Mouse (Mus musculus) brown adipose tissue, adult 24 weeks (tissue): ENCODE measurements around the gene Peg3. TPM values are rescaled to one million over a fixed set of nuclear protein-coding genes. Genes with fewer than 3 reads are reported as not detected.

Experiments
- H3K27ac ChIP-seq: fragments of 200-500 bp; replicated peaks from 2 replicates; pipeline ENCODE4 v1.5.1; 2012; ENCODE audit warnings: low read depth, mild to moderate bottlenecking, low read length
- H3K4me1 ChIP-seq: fragments of 200-500 bp; 2 replicates; pipeline ENCODE4 v1.6.1; 2012; ENCODE audit warnings: low read length, mixed read lengths; ENCODE audit not compliant: control insufficient read depth, insufficient read depth, insufficient read length
- H3K4me3 ChIP-seq: fragments of 200-500 bp; 2 replicates; pipeline ENCODE4 v1.5.1; 2012; ENCODE audit warnings: low read depth, mild to moderate bottlenecking, low read length, moderate library complexity; ENCODE audit not compliant: insufficient read depth
- polyA plus RNA-seq: library from polyadenylated mRNA; stranded (reverse); fragments of >200 nt; gene quantifications from 2 replicates; pipeline ENCODE4 v1.2.4, GENCODE M21; 2012; ENCODE audit not compliant: missing spikeins, insufficient read depth, insufficient read length

Peg3 gene
- polyA plus RNA-seq, 1 experiment = 8.2 TPM

DNA sequence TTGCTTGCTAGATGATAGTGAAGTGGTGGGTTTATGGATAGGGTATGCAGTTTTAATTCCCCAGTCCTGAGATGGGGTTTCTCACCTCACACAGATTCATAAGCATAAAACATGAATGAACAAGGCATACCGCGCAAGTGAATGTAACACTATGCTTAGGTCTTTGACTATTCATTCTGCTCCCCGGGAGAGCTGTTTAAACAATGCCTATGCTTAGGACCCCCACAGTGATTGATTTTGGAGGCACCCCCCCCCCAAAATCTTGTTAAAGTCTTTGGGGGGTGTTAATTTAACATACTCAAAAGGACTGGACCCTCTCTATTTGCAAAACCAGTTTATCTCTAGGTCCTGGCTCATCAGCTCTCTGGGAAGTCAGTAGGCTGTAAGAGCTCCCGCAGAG lies 1.7 kb upstream of the Peg3 start:
- no peak overlapping the region for H3K27ac ChIP-seq
- H3K4me1 ChIP-seq = no peaks in the 10 kb centered on the region
- no peak overlapping the region for H3K4me3 ChIP-seq

DNA sequence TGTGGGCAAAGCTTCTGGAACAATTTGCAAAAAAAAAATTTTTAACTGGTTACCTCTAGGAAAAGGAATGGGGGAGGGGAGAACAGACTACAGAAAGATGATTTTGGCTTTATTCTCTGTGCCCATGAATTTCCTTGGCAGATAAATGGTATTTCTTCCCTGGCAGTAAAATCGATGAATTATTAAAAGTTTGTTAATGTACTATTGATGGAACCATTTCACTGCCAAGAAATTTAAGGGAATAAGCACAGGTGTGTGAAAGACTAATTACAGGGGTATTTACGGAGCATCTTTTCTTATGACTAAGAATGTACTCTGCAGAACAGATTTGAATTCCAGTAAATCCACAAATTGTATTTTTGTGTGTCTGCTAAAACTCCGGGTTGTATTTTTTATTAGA lies 1.1 kb upstream of the Peg3 start:
- no peak overlapping the region for H3K4me3 ChIP-seq
- H3K4me1 ChIP-seq = no peaks in the 10 kb centered on the region
- no peak overlapping the region for H3K27ac ChIP-seq

DNA sequence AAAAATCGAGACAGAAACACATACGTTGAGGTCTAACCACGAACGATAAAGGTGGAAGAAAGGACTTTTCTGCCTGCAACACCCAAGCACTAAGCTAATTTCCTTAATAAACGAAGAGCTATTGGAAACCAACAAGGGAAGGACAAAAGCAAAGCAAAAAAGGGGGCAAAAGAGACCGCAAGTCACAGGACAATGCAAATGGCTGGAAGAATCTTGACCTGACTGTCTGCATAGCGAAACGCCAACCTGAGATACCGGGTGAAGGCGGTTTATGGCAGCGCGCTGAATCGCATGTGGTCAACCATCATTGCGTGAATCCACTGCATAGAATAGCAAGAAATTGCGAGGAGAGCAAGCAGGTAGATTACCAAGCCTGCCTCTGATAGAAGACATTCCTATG lies 570 bp upstream of the Peg3 start:
- no peak overlapping the region for H3K27ac ChIP-seq
- no peak overlapping the region; the same call in 1 of the 2 replicates for H3K4me3 ChIP-seq

DNA sequence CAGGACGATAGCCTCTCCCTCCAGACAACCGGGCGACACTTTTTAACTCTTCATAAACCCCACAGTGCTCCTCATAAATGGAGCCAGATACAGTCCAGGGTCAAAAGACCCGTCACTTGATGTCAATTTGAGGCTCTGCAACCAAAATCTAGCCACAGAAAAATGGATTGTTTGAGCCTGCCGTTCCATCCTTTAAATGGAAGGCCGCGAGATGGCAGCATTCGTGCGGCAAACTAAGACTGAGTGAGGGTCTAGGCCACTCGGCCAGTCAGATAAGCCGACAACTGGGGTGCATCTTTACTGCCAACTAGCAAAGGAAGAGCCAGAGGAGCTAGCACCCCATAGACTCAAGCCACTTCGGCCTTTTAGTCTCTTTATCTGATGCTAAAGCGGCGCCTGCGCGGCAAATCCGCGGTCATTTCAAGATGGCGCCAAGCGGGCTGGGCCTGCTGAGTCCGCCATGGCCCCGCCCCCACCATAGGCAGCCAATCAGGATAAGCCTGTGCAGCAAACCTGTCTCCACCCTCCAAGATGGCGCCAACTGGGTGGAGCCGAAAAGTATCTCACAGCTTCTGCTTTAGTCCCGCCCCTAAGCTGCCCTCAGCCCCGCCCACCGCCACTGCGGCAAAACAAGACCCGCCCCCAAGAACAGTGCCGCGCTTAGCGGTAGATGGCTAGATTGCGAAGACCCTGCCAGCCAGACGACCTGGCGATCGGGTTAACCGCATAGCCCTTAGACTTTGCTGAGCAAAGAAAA lies 992 bp downstream of the Peg3 start:
- peak overlapping the region; percentile 65 for H3K4me3 ChIP-seq
- peak overlapping the region; percentile 84 for H3K27ac ChIP-seq
- no peaks in the 10 kb centered on the region for H3K4me1 ChIP-seq

More for the DNA sequence above, 570 bp upstream of the Peg3 start:
- no peaks in the 10 kb centered on the region for H3K4me1 ChIP-seq

DNA sequence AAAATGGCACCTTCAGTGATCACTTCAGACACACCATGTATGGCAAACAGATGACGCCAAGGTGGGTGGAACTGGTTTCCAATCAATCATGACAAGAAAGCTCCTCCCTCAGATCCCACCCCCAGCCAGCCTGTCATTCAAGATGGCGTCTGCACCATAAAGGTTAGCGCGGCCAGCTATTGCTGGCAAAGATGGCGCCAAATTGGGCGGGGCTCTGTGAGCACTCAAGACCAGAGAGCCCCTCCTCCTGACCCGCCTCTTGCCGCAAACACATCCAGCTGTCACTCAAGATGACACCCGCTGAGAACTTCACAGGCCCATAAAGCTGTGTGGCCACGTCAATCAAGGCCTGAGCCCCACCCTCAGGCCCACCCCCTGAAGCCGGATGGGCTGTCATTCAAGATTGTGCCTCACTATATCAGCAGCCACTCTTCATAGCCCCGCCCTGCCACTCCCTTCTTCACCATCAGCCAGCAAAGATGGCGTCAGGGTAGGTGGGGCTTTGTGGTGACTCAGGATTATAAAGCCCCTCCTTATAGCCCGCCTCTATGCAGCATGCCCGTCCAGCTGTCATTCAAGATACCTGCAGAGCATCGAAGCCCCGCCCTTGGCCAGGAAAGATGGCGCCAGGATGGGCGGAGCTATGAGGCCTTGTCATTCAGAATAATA lies 1.8 kb downstream of the Peg3 start:
- H3K4me1 ChIP-seq = no peaks in the 10 kb centered on the region
- peak overlapping the region; percentile 95 for H3K27ac ChIP-seq
- H3K4me3 ChIP-seq = peak overlapping the region; percentile 65

DNA sequence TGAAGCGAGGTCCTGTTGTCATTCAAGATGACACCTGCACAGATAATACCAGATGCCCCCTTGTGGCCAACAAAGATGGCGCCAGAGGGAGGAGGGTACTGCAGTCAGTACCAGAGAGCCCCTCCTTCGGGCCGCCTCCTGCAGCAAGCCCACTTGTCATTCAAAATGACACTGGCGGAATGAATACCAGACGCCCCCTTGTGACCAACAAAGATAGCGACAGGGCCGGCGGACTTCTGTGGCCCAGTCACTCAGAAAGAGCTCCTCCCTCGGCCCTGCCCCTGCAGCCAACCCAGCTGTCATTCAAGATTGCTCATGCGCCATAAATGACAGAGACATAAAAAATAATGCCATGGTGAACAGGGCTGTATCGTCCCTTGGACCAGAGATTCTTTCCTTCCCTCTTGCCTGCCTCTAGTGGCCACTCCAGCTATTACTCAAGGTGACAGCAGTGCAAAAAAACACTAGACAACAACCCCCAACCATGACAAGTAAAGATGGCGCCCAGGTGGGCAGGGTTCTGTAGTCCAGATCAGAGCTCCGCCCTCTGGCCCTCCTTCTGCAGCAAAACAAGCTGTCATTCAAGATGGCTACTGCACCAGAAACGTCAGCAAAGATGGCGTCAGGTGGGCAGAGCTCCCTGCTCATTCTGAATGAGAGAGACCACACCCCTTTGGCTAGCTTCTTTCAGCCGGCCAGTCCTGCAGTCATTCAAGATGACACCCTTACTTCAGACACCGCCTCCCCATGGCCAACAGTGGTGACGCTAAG lies 2.7 kb downstream of the Peg3 start:
- Histone ChIP-seq H3K27ac (peak overlapping the region; percentile 95), H3K4me3 (peak overlapping the region; percentile 52), H3K4me1 (no peaks in the 10 kb centered on the region)

DNA sequence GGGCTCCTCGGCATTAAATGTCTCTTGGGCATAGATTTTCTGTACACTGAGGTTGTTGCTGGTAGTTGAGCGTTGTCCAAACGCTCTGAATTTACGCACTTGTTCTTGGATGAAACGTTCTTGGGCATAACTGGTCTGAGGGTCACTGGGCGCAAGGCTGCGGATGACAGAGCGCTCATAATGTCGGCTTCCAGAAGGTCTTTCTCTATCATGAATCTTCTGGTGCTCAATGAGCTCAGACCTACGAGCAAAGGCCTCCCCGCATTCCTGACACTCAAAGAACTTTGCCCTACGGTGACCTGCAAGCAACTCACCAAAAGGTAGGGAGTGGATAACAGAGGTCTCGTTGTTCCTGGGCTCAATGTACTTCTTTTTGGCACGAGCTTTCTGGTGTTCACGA lies 20.8 kb downstream of the Peg3 start:
- no peak overlapping the region for H3K4me3 ChIP-seq
- no peak overlapping the region for H3K27ac ChIP-seq
- H3K4me1 ChIP-seq = no peaks in the 10 kb centered on the region

DNA sequence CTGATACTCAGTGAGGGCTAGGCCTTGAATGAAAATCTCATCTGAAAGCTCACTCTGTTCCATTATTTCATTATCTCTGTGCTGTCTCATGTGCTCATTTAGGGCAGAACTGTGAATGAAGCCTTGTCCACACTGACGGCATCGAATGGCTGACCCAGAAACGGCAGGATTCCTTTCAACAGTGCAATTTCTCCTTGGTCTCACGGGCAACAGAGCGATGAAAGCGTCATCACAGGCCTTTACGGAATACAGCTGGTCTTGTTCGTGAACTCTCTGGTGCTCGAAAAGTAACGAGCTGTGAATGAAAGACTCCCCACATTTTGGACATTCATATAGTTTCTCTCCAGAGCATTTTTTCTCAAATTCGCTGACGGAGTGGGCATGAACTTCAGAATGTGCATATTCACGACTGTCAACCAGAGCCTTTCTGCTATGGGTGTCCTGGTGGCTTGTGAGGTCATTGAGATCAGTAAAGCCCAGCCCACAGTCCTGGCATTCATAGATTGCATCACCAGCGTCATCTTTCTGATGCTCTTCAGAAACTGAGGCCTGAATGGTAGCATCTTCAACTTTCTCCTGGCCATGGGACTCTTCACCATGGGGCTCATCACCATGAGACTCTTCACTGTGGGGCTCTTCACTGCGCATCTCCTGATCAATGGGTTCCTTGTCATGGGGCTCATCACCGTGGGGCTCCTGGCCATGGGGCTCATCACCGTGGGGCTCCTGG lies 21.6 kb downstream of the Peg3 start:
- Histone ChIP-seq H3K4me3 (no peak overlapping the region), H3K4me1 (no peaks in the 10 kb centered on the region), H3K27ac (no peak overlapping the region)

DNA sequence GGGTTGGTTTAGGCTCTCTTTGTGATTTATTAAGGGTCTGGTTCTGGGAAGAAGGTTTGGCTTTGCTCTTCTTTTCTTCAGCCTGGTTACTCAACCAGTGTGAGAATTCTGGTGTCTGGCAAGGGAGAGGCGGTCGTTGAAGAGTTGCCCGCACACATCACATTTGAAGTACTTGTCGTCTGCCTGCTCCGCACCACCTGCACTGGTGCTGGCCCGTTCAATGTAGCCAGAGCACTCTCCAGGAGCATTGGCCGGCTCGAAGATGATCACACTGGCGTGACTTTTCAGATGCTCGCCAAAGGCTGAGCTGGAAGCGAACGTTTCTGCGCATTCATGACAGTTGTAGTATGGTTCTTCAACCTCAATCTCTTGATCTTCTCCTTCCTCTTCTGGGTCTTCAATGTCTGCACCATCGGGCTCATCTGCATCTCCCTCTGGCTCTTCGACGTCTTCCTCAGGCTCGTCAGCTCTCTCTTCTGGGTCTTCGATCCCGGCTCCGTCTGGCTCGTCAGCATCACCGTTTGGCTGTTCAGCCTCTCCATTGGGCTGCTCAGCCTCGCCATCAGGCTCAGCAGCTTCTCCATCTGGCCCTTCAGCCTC lies 22.7 kb downstream of the Peg3 start:
- Histone ChIP-seq H3K27ac (no peak overlapping the region), H3K4me1 (no peaks in the 10 kb centered on the region), H3K4me3 (no peak overlapping the region)

DNA sequence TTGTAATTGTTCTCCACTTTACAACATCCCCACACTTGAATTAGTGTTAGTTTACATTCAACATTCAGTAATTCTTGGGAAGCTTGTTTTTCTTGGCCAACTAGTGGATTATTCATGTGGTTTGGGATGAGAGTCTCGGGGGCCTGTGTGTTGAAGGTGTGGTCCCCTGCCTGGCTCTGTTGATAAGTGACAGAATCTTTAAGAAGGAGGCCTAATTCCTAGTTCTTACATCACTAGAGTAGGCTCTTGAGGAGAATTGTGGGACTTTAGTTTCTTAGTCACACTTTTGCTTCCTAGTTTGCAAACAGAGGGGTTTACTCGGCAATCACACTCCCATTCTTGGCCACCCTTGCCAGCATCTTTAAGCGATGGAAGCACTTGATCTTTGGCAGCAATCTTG lies 31.0 kb downstream of the Peg3 start:
- H3K4me1 ChIP-seq = no peaks in the 10 kb centered on the region
- no peak overlapping the region for H3K4me3 ChIP-seq
- no peak overlapping the region for H3K27ac ChIP-seq

DNA sequence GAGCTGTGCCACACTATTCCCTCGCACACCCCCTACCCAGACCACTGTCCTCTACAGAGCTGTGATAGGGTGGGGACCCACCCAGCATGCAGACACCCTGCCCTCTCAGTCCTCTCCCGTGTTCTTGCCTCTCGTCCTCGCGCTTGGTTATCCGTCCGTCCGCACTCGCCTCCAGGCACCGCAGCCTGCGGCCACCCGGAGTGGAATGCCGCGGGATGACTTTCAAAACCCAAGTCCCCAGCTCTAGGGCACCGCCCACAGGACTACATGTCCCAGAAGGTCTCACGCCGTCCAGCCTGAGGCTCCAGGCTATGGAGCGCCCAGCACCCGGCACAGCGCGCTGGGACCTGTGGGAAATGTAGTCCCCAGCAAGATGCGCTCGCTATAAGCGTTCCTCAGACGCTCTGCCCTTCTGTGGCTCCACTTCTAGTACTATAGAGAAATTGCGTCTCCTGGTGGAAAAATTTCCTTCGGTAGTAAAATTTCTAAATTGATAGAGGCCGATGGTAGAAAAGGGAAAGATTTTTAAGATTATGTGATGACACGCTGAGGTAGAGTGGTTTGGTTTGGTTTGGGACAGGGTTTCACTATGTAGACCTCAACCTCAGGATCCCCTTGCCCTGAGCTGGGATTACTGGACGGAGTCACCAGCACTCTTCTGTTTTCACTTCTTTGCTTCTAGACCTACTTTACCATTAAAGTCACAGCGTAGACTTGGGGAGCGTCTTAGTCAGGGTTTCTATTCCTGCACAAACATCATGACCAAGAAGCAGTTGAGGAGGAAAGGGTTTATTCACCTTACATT lies 33.8 kb downstream of the Peg3 start, which contains the start of gene Zim1:
Zim1 (minus strand) TSS at position 210 of the 805 bp plus-strand sequence.
- no peaks in the 10 kb centered on the region for H3K4me1 ChIP-seq
- peak within 1 kb of the TSS; percentile 57 for H3K4me3 ChIP-seq
- H3K27ac ChIP-seq = no peak within 1 kb of the TSS

DNA sequence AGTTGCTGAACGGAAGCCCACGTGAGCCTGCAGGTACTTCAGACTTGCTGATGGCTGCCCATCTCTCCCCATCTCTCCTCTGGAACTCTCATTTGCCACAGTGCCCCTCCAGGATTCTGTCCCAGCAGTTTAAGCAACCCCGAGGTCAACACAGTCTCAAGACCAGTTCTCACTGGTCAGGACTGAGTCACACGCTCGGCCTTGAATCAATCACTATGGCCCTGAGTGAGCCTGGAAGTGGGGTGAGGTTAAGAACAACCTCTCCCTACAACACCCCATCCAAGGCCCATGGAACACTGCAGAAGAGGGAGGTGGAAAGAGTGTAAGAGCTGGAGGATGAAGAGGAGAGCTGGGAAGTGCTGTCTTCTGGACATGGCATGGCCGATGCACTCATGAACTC lies 44.7 kb downstream of the Peg3 start:
- H3K4me3 ChIP-seq = no peak overlapping the region
- H3K4me1 ChIP-seq = no peaks in the 10 kb centered on the region
- no peak overlapping the region for H3K27ac ChIP-seq

DNA sequence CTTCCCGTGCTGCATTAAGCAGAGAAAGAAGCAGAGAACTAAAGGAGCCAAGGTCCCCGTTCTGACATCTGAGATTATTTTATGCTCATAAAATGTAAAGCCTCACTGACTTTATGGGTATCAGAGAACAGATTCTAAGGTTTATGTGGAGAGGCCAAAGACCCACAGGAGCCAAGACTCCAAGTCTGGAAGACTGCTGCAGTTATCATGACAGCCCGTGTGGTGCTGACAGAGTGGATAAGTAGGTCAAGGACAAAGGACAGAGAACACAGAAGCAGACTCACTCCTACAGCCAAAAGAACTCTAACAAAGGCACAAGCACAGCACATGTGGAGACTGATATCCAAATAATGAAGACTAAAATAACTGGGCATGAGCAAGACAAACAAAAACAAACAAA lies 63.5 kb downstream of the Peg3 start:
- Histone ChIP-seq H3K27ac (no peak overlapping the region), H3K4me1 (no peaks in the 10 kb centered on the region), H3K4me3 (no peak overlapping the region)

DNA sequence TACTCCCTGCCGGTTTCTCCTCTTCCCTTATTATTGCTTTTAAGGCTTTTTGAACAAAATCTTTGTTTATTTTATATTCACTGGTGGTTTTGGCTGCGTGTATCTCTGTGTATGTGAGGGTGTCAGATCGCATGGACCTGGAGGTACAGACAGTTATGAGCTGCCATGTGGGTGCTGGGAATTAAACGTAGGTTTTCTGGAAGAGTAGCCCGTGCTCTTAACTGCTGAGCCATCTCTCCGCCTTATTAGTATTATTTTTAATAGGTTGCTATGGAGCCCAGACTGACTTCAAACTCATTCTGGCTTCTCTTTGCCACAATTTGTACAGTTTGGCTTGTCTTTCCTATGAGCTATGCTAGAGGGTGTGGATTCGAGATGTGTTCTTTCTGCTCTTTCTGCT lies 66.8 kb downstream of the Peg3 start:
- Histone ChIP-seq H3K4me3 (no peak overlapping the region), H3K4me1 (no peaks in the 10 kb centered on the region), H3K27ac (no peak overlapping the region)
